Mouse (Mus musculus): ENCODE data around the gene Abr. TPM values are rescaled to one million over a fixed set of nuclear protein-coding genes. Genes with fewer than 3 reads are reported as not detected.

Abr gene
- total RNA-seq, 4 experiments from 2014 or later: 5.5 to 10.6 (median 6.4) TPM

GRCm38 (mm10) chr11:76570201-76570731 is 51.8 kb downstream of the Abr start:
- no peak for DNase-seq (ENCODE audit: low spot score in 2 of 2)

- DNase-seq (ENCODE audit: low spot score in 2 of 2): no peak
Observed at GRCm38 (mm10) chr11:76569436-76569835, 52.7 kb downstream of the Abr start.

DNA sequence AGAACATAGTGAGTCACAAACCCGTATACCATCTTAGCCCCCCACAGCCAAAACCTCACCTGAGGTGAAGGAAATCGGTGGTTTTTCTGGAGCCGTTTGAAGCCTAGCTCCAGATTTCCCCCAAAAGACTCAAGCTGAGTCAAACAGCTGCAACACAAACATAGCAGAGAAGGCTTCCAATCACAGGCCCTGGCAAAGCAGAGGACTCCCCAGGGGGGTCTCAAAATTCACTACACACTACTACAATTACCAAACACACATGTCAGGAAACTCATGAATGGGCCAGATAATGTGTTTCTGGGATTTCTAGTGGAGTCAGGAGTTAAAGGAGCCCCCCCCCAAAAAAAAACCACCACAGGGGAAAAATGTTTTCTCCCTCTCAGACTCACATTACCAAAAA is 56.0 kb downstream of the Abr start:
- no peak for DNase-seq (ENCODE audit: low spot score in 2 of 2)

DNA sequence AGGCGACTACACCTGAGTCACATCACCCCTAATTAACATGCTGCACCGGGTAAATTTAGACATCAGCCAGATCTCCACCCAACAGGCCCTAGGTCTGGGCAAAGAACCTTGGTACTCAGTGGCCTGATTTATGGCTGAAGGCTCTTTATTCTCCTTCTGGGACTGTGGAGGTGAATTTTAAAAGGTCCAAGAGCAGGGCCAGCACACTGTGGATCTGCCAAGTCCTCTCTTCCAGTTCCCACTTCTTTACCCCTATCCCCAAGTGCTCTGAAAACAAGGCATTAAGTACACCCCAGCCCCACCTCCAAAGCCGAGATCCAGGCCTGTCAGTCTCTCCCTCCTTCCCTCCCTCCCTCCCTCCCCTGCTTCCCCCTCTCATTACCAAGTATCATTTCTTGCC is 59.5 kb downstream of the Abr start:
- DNase-seq (ENCODE audit: low spot score in 2 of 2): no peak

DNA sequence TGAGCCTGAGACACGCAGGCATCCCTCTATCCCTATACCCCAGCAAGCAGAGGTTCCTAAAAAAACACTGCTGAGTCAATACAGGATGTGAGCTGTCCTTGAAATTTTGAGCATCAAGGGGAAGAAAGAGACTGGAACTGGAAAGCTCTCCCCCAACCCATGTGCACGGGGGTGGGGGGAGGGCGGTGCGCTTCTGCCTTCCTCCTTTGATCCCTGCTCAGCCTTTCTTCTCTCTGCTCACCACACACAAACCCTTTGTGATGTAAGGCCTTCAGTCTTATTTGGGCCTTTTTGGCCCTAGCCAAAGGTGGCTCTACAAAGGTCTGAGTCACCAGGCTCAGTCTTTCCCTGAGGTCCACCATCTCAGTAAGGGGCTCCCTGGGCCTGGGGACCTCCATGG is 59.9 kb downstream of the Abr start:
- no peak for DNase-seq (ENCODE audit: low spot score in 2 of 2)

GRCm38 (mm10) chr11:76557837-76558236 is 64.3 kb downstream of the Abr start:
- DNase-seq (ENCODE audit: low spot score in 2 of 2): no peak

DNA sequence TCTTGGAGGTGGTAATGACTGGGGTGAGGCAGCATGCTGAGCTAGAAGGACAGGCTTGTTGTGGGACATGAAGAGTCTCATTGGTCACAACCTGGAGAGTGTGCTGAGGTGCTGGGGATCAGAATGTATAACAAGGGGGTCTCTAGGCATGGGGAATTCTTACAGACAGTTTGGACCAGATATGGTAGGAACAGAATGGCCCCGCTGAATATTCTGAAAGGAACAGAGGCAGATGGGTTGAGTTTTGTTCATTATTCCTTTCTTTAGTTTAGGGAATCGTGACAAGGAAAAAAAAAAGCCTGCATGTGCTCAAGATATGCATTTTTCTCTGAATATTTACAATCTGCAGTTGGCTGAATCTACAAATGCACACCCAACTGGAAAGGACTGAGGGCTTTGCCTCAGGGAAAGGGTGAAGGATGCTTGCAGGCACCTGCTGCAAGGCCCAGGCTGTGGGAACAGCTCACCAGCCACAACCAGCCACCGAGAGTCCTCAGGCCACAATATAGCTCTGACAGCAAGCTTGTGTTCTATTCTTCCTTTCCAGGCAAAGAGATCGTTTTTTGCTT is 73.9 kb downstream of the Abr start:
- no peak for DNase-seq (ENCODE audit: low spot score in 2 of 2)

GRCm38 (mm10) chr11:76547420-76547819 is 74.7 kb downstream of the Abr start:
- no peak for DNase-seq (ENCODE audit: low spot score in 2 of 2)

DNA sequence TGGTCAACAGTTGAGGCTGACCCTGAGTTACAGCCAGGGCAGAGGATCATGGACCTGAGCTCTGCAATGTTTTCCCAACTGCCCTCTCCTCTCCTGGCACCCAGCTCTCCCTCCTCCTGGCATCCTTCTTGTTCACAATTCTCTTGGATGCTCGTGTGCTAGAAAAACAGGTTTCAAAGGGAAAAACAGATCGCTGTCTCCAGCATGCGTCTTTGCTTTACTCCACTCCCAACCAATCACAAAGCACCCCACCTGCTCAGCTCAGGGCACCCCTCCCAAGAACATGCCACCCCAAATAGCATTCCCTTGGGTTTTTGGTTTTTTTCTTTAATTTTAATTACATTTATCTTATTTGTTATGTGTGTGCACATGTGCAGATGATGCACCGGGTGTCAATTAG is 75.7 kb downstream of the Abr start:
- DNase-seq (ENCODE audit: low spot score in 2 of 2): no peak

DNA sequence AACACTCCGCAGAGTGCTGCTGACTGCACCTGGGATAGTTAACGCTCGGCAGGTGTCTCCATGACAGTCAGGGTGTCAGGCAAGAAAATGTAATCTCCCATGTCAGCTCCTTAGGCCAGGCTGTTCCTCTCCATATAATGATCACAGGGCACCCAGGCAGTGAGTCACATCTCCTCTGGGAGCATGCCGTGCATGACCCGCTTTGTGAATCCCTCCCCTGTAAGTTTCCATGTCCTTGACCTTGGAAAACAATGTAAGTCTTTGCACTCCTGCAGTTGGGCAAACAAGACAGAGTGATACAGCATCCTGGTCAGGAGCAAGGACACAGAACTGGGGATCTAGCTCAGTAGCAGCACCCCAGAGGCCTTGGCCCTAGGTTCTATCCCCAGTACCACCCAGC is 78.8 kb downstream of the Abr start:
- no peak for DNase-seq (ENCODE audit: low spot score in 2 of 2)

DNA sequence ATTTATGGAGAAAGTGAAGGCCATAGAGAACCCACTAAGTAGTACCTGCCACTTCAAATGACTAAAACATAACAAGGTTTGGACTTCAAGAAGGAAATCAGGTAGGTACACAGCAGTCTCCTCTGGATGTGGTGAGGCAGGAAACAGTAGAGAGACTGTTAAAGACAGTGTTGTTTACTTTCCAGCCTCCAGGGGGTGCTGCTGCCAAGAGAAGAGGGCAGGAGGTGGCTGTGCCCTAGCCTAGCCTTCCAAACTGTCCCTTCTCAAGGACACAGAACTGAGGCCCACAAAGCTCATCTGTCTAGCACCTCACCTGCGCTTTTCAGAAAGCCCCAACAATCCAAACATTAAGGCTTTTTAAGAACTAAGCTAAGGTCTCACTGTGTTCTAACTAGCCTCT is 81.1 kb downstream of the Abr start:
- DNase-seq (ENCODE audit: low spot score in 2 of 2): peak; percentile 22 to 26

DNA sequence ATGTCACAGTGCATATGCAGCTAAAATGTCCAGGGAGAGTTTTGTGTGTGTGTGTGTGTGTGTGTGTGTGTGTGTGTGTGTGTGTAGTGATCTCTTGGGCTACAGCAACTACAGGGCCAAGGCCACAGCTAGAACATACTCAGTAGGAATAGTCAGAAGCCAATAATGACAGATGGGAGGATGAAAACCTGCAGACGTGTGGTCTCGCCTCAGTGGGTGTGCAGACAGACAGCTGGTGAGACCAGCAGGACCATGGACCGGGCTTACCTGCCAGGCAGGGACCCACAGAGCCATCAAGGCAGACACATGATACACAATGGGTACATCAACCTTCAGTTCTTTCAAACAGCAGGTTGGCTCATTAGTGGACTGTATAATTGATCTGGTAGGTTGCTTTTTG is 84.7 kb downstream of the Abr start:
- no peak for DNase-seq (ENCODE audit: low spot score in 2 of 2)

DNA sequence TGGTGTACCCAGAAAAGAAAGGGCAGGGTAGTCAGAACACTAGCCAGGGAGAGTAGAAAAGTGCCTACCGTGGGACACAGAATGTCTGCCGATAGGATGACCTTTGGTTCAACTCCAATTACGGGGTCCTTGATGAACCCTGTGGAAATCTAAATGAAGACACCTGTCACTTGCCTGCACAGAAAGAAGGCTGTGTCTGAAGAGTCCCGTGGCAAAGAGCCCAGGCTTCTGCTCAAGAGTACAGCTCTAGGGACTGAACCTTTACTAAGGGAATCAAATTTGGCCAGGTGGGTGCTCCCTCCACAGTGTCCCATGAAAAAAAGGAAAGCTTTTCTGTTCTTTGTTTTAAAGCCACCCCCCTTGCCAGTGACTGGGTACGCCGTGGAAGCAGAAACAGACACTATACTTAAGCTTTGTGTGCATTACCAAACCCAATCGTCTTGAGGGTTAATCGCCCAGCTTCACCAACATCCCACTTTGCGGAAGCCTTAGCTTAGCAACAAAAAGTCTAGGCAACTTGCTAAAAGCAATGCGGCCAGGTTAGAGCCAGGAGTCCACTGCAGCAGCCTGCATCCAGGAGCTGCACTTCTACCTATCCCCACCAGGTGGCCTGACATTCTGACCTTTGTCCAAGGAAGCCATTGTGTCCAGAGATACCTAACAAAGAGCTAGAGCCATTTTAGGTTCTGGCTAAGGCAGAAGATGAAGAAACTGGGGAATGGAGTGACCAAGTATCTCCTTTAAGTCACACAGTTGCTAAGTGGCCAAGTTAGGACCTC is 85.3 kb downstream of the Abr start:
- DNase-seq (ENCODE audit: low spot score in 2 of 2): no peak

DNA sequence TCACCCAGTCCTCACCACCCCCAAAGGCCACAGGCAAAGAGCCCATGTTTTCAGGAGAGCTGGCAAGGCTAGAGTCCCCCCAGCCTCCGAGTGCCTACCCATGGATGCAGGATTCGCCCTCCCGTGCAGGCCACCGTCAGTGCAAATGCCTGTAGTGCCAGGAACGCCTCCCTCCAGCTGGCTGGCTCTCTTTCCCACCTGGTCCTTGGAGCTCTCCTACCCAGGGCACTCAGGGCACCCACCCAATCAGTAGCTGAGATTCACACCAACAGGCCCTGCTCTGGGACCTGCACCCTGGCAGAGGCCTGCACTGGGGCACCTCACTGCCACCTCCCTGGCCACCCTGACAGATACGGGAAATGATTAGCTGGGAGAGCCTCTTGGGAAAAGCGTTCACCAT is 90.1 kb downstream of the Abr start:
- DNase-seq (ENCODE audit: low spot score in 2 of 2): no peak

GRCm38 (mm10) chr11:76530966-76531678 is 91.0 kb downstream of the Abr start:
- DNase-seq (ENCODE audit: low spot score in 2 of 2): no peak

DNA sequence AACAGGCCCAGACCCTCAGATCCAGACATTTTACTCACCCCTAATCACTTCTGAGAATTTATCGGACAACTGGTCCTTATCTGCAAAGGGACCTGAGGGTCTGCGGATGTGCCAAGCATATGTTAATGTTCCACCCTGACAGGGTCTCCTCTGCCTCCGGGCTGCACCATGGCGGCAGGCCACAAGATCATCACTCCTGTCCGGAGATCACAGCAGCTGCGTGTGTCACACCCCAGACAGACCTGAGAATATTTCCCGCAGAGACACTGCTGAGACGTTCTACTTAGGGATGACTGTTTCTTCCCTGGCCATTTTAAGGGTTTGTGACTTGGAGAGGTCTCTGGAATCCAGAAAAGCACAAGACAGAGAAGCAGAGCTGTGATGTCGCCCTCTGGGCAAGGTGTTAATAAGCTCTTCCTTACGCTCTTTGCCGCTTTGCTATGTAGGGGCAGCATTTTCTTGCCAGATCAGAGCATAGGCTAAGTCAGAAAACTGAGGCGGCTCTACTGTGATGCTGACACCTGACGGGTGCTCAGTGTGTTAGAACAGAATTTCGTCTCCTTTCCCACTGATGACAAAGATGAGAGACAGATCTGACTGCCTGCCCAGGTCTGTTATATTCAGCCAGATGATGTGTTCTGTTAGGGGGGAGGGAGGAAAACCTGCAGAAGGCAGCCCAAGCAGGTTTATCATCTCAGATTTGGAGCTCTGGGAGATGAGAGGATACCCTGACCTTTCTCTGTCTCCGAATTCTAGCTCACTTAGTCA is 91.8 kb downstream of the Abr start:
- no peak for DNase-seq (ENCODE audit: low spot score in 2 of 2)

- peak; percentile 30 to 38 for DNase-seq (ENCODE audit: low spot score in 2 of 2)
Observed at GRCm38 (mm10) chr11:76529352-76530141, 92.6 kb downstream of the Abr start.

- DNase-seq (ENCODE audit: low spot score in 2 of 2): no peak
Observed at GRCm38 (mm10) chr11:76525646-76526351, 96.3 kb downstream of the Abr start.

GRCm38 (mm10) chr11:76524947-76525346 is 97.2 kb downstream of the Abr start:
- peak in 1 of 2 experiments; percentile 13 for DNase-seq (ENCODE audit: low spot score in 2 of 2)

- DNase-seq (ENCODE audit: low spot score in 2 of 2): no peak
Observed at GRCm38 (mm10) chr11:76523356-76523755, 98.8 kb downstream of the Abr start.

All from gastrocnemius, adult 8-10 months (tissue).